ENCODE assay signal across 23 mouse cellular contexts in the genomic region with DNA sequence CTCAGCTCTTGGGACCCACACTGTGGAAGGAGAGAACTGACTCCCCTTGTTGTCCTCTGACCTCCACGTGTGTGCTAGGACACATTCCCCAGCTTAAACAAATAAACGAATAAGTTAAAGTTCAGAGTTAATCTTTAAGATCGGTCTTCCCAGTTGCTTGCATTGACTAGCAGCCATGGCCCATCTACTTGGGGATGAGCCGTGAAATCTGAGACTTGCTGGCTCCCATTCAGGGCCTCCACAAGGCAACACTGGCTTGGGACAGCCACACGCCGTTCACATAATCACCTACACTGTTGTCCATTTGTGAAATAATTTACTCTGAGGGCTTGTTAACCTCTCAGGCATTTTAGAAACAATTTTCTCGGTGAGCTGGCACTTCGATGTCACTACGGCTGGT. TPM values are rescaled to one million over a fixed set of nuclear protein-coding genes. Genes with fewer than 3 reads are reported as not detected.
DNase-seq lines count a peak whose midpoint lies in the region; ATAC-seq and TF ChIP-seq lines count a peak whose summit lies in the region.
"Had no signal": no experiment of that assay in that cellular context is flagged by ENCODE, and none has a peak within 500 bp of the region (broad histone marks: within the 10 kb centered on the region; RNA-seq: fewer than 3 reads in every experiment).

No protein-coding gene starts in this region.

- H3K9me3 ChIP-seq in kidney, postnatal 0 days (replicated peaks; ENCODE audit: low read length), result no peaks in the 10 kb centered on the region
- H3K9me3 ChIP-seq in midbrain, embryonic 11.5 days (ENCODE audit: control insufficient read depth, low read length), result no peaks in the 10 kb centered on the region
- H3K9me3 ChIP-seq in midbrain, embryonic 16.5 days (replicated peaks; ENCODE audit: control insufficient read depth, low read length, poor library complexity, severe bottlenecking), result no peaks in the 10 kb centered on the region
- H3K9me3 ChIP-seq: embryonic facial prominence, embryonic 13.5 days; forebrain, embryonic 12.5 days; G1E; heart, embryonic 15.5 days; hindbrain, embryonic 13.5 days had no signal

- H3K36me3 ChIP-seq in kidney, postnatal 0 days (ENCODE audit: insufficient read depth, low read length), result no peaks in the 10 kb centered on the region
- no peaks in the 10 kb centered on the region for H3K36me3 ChIP-seq in midbrain, embryonic 11.5 days (ENCODE audit: control insufficient read depth, insufficient read depth, low read length)
- no peaks in the 10 kb centered on the region for H3K36me3 ChIP-seq in midbrain, embryonic 16.5 days (ENCODE audit: control insufficient read depth, insufficient read depth, low read length)
- H3K36me3 ChIP-seq: embryonic facial prominence, embryonic 13.5 days; forebrain, embryonic 12.5 days; G1E; heart, embryonic 15.5 days; hindbrain, embryonic 13.5 days had no signal

- no peak for TF ChIP-seq CTCF in gastrocnemius, adult 2 months (IDR thresholded peaks at IDR 0.05)
- TF ChIP-seq CTCF in kidney, postnatal 0 days (IDR thresholded peaks at IDR 0.05; ENCODE audit: low read depth), result no peak

- no peak overlapping the region for H3K4me3 ChIP-seq in gastrocnemius, adult 2 months
- H3K4me3 ChIP-seq in kidney, postnatal 0 days (replicated peaks; ENCODE audit: low read depth, low read length), result no peak overlapping the region
- H3K4me3 ChIP-seq in midbrain, embryonic 11.5 days (ENCODE audit: low read depth, low read length), result no peak overlapping the region
- no peak overlapping the region for H3K4me3 ChIP-seq in midbrain, embryonic 16.5 days (ENCODE audit: low read depth, low read length)
- H3K4me3 ChIP-seq: embryonic facial prominence, embryonic 13.5 days; forebrain, embryonic 12.5 days; heart, adult 2 months; heart, embryonic 15.5 days; hindbrain, embryonic 13.5 days had no signal

- intact Hi-C loops in gastrocnemius, adult 2 months (cut with DNase I), result loop anchor here (5.0 kb wide), 1 partner anchor 79 kb away; no protein-coding TSS in a partner anchor
- intact Hi-C loops in gastrocnemius, postnatal 36 days (cut with DNase I), result loop anchor here (5.0 kb wide), 1 partner anchor 79 kb away; no protein-coding TSS in a partner anchor

- 33% methylated on average over 9 of the region's 9 CpGs for WGBS in kidney, postnatal 0 days
- WGBS in midbrain, embryonic 11.5 days, result 80% methylated on average over 9 of the region's 9 CpGs
- 83% methylated on average over 9 of the region's 9 CpGs for WGBS in midbrain, embryonic 16.5 days

- H3K27me3 ChIP-seq in kidney, postnatal 0 days (ENCODE audit: insufficient read depth, low read length), result no peaks in the 10 kb centered on the region
- no peaks in the 10 kb centered on the region for H3K27me3 ChIP-seq in midbrain, embryonic 11.5 days (ENCODE audit: control insufficient read depth, insufficient read depth, low read length)
- H3K27me3 ChIP-seq in midbrain, embryonic 16.5 days (ENCODE audit: control insufficient read depth, insufficient read depth, low read depth, low read length), result no peaks in the 10 kb centered on the region
- H3K27me3 ChIP-seq: embryonic facial prominence, embryonic 13.5 days; forebrain, embryonic 12.5 days; hindbrain, embryonic 13.5 days had no signal

- H3K27ac ChIP-seq in gastrocnemius, adult 2 months, result no peak overlapping the region
- 0 out of 2 replicates have a peak overlapping the region, but pooled peaks have one; percentile 36 for H3K27ac ChIP-seq in kidney, postnatal 0 days
- no peak overlapping the region for H3K27ac ChIP-seq in midbrain, embryonic 11.5 days (ENCODE audit: low read depth, low read length)
- no peak overlapping the region for H3K27ac ChIP-seq in midbrain, embryonic 16.5 days (ENCODE audit: low read length)
- H3K27ac ChIP-seq: embryonic facial prominence, embryonic 13.5 days; forebrain, embryonic 12.5 days; heart, adult 2 months; heart, embryonic 15.5 days; hindbrain, embryonic 13.5 days had no signal

- ATAC-seq in kidney, postnatal 0 days (replicated peaks; ENCODE audit: low FRiP score, low read depth), result no peak
- ATAC-seq in midbrain, embryonic 11.5 days (ENCODE audit: low FRiP score), result no peak
- ATAC-seq in midbrain, embryonic 16.5 days, result no peak
- ATAC-seq: activated CD4-positive, CD25-positive, alpha-beta regulatory T cell, adult 4 months; CD4-positive, CD25-positive, alpha-beta regulatory T cell, adult 4 months; forebrain, embryonic 16.5 days had no signal

- H3K4me1 ChIP-seq in kidney, postnatal 0 days (replicated peaks; ENCODE audit: insufficient read depth, low read length), result no peaks in the 10 kb centered on the region; the same call in 1 of the 2 replicates
- H3K4me1 ChIP-seq in midbrain, embryonic 11.5 days (ENCODE audit: control insufficient read depth, insufficient read depth, low read length), result no peaks in the 10 kb centered on the region
- no peaks in the 10 kb centered on the region for H3K4me1 ChIP-seq in midbrain, embryonic 16.5 days (ENCODE audit: control insufficient read depth, insufficient read depth, low read length)
- H3K4me1 ChIP-seq: forebrain, embryonic 12.5 days; hindbrain, embryonic 13.5 days had no signal

- DNase-seq in gastrocnemius, adult 2 months, result peak; percentile 70
- DNase-seq in gastrocnemius, postnatal 36 days, result no peak
- DNase-seq in kidney, postnatal 0 days (ENCODE audit: low spot score), result no peak
- DNase-seq in kidney, adult 9 months, result no peak
- peak; percentile 71 for DNase-seq in midbrain, embryonic 11.5 days (ENCODE audit: low spot score, missing footprints)
- no peak for DNase-seq in cerebellum, adult 11-12 months
- DNase-seq: adrenal gland, postnatal 14 days; B cell, adult 2 months; cerebellum, adult 18-20 months; cerebellum, adult 9-11 months; cerebellum, postnatal 36 days; heart, adult 2 months; heart, postnatal 14 days had no signal

- H3K4me2 ChIP-seq in kidney, postnatal 0 days (ENCODE audit: low read length), result no peak overlapping the region
- no peak overlapping the region for H3K4me2 ChIP-seq in midbrain, embryonic 11.5 days
- H3K4me2 ChIP-seq in midbrain, embryonic 16.5 days (ENCODE audit: low read length), result no peak overlapping the region
- H3K4me2 ChIP-seq: embryonic facial prominence, embryonic 13.5 days; forebrain, embryonic 12.5 days; heart, embryonic 11.5 days; heart, embryonic 15.5 days; hindbrain, embryonic 13.5 days had no signal

- H3K9ac ChIP-seq in kidney, postnatal 0 days (ENCODE audit: low read depth, low read length), result no peak overlapping the region
- no peak overlapping the region for H3K9ac ChIP-seq in midbrain, embryonic 11.5 days (ENCODE audit: low read length)
- no peak overlapping the region for H3K9ac ChIP-seq in midbrain, embryonic 16.5 days (ENCODE audit: low read depth, low read length)
- H3K9ac ChIP-seq: embryonic facial prominence, embryonic 13.5 days; forebrain, embryonic 12.5 days; heart, embryonic 15.5 days; hindbrain, embryonic 13.5 days had no signal

RNA-seq across cellular contexts. Expression of gene Hdac7, which starts 29.4 kb away (rescaled TPM):
- total RNA-seq in gastrocnemius, adult 2 months (2021), result 10 to 100 TPM; 10.2 to 11.6 TPM
- total RNA-seq in gastrocnemius, postnatal 36 days (2021), result 10 to 100 TPM; 10.6 to 11.8 TPM
- 24.5 and 24.7 TPM in 2 replicates for polyA plus RNA-seq in kidney, postnatal 0 days (2015; fragmentation: Nextera tagmentation; extraction: Ambion mirVana)
- polyA plus RNA-seq in midbrain, embryonic 11.5 days (2014; fragmentation: Nextera tagmentation; extraction: Ambion mirVana), result 14.6 and 16.7 TPM in 2 replicates
- polyA plus RNA-seq in midbrain, embryonic 16.5 days (2015; fragmentation: Nextera tagmentation; extraction: Ambion mirVana), result 28.6 and 31.5 TPM in 2 replicates

RNA-seq across cellular contexts. Expression of gene Vdr, which starts 36.7 kb away (rescaled TPM):
- total RNA-seq in gastrocnemius, adult 2 months (2021), result under 1 TPM in 1 of 2 experiments, not detected in 1; 0.14 TPM
- under 1 TPM; 0.13 to 0.15 TPM for total RNA-seq in gastrocnemius, postnatal 36 days (2021)
- polyA plus RNA-seq in kidney, postnatal 0 days (2015; fragmentation: Nextera tagmentation; extraction: Ambion mirVana), result 20.6 and 22.5 TPM in 2 replicates
- polyA plus RNA-seq in midbrain, embryonic 11.5 days (2014; fragmentation: Nextera tagmentation; extraction: Ambion mirVana), result 0.10 and 0.38 TPM in 2 replicates
- 0.05 and 0.15 TPM in 2 replicates for polyA plus RNA-seq in midbrain, embryonic 16.5 days (2015; fragmentation: Nextera tagmentation; extraction: Ambion mirVana)
- polyA plus RNA-seq: forebrain, embryonic 16.5 days had no signal

Comparison
In these comparisons a context has a peak if more than half of its experiments do, and no peak if none do; other contexts are left out.
1. DNase-seq: peak in gastrocnemius, adult 2 months (single experiment) and midbrain, embryonic 11.5 days (single experiment); none in gastrocnemius, postnatal 36 days (0 of 2), kidney, postnatal 0 days (single experiment), kidney, adult 9 months (single experiment) and cerebellum, adult 11-12 months (single experiment).
2. RNA of gene Vdr, which starts 36.7 kb away (polyA plus RNA-seq): 20.6 to 22.5 TPM in kidney, postnatal 0 days; 0.10 to 0.38 TPM in midbrain, embryonic 11.5 days and 0.05 to 0.15 TPM in midbrain, embryonic 16.5 days; every median in the first group is over 10 times any median in the second.